Mouse (Mus musculus) embryo, embryonic 10 days (tissue): ENCODE results near the gene Grhl3.

Experiments
- DNase-seq: peaks from one replicate; pipeline ENCODE4 v3.0.0-alpha.2; 2015; ENCODE audit warnings: low spot score

The Grhl3 gene

DNA sequence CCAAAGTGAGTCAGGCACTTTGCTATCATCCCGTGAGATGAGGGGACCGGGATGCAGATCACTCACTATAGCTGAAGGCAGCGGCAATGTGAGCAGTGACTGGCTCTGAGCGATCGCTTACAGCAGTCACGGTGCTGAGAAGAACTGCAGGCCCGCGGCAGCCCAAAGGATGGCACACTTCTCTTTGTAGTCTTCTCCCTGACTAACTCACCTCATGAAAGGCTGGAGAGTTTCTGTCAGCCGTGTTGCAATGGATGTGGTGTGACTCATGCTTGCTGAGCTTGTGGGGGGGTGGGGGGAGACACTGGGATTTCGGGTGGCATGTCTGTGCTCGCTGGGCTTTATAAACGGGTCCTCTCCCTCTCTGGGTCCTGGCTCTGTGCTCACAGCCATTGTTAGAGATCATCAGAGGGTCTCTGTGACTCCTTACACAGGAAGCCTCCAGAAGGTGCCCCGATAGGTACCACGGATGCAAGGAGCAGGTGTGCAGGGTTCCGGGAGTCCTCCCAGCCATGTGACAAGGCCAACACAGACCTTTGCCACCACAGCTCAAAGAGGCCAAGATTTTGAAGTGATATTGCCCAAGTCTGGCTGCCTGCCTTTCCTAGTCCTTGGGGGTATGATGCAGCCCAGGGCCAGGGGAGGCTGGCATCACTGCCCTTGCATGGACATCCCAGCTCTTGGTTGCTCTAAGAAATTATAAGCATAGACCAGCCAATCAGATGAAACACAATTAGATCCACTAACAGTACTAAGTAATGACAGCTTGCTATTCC, 2.1 kb upstream of the Grhl3 start:
- DNase-seq, result no peak

DNA sequence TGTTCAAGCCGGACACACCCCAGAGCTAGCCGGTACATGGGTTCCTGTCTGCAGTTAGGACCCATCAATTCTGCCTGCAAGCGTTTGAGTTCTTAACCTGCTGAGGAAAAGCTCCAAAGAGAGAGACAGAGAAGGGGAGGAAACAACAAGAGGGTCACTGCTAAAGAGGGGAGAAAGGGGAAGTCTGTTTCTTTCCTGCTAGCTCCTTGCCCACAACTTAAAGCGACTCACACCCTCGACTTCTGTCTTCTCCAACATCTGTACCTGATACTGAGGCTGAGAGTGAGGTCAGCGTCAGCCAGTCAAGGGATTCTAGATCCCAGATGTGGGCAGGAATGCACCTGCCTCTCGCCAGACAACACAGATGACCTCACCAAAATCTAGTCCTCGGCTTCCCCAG, 1.2 kb downstream of the Grhl3 start:
- no peak for DNase-seq

DNA sequence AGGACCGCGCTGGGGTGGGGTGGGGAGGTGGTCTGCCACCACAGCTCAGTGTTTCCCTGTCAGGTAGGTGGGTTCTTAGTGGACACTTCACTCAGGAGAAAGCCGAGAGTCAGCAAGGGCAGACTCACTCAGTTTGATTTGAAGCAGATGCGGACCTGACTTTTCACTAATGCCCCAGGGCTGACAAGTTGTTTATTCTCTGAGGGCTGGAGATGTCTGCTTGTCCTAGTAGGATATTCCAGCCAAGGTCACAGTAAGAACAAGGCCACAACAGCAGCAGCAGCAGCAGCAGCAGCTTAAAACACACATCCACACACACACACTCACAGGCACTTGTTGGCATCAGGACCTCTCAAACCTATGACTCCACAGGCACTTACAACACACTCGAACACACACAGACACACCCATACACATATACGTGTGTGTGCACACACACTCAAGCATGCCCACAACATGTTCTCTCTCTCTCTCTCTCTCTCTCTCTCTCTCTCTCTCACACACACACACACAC, 2.3 kb downstream of the Grhl3 start:
- DNase-seq, result peak; percentile 39

DNA sequence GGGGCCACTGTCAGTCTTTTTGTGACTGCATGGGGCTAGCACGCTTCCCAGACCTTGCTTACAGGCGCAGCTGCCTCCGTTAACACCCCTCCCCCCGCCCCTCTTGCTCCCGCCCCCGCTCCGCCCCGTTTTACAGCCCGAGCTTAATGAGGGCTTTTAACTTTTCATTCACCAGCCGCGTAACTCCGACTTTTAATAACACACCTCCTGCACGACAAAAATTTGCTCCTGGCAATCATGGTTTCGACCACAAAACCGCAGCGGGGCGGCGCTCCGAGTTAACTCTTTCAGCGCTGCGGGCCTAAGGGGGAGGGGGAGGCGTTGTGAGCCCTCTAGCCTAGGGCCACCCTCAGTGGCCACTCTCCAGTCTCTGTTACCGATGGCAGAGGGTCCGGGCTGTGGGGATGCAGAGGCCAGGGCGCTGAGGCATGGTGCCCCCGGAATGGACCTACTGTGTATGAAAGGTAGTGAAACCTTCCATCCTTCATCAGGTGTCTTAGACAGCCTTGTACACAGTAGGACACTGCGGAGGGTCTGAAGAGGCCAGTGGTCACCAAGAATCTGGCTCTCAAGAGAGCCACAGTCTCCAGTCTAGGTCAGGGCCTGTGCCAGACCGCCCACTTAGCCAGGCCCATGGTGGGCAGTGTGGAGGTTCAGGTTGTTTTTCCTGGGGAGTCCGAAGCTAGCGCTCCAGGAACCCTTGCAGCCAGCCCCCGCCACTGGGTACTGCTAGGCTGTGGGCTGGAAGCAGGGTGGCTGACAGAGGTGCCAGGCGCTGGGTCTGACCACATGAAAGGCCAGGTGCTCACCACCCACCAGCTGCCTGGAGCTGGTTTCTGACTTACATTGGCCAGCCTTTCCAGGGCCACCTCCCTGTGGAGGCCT, 3.0 kb downstream of the Grhl3 start:
- DNase-seq, result peak; percentile 55

DNA sequence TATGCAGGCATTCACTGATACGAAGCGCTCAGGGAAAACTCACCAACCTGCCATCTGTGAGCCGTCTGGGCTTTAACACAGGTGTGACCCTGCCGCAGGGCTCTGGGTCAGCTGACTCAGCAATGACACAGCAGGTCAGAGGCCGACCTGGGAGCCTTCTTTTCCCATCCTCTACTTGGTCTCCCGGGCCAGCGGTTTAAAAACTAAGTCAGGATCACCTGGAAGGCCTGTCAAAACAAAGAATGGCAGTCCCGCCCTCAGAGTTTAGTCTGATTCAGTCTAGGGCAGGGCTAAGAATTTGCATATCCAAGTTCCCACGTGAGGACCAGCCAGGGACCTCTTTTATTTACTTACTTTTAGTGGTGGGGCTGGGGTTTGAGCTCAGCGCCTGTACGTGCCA, 4.2 kb downstream of the Grhl3 start:
- no peak for DNase-seq

DNA sequence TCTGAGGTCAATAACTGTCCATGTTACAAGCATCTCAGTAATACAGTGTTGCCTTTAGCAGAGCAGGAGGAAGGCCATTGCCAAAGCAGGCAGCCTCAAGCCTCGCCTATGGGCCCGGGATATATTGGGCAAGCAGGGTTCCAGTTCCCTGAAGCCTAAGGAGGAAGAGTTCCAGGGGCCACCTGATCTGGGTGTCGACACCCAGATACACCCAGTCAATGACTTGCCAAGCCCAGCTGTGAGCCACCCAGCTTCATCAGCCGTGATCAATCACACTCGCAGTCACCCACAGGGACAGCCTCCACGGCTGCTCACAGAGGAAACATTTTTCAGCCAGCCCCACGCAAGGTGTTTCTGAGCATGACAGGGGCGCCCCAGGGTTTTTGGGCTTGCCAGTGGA, 5.9 kb downstream of the Grhl3 start:
- no peak for DNase-seq

DNA sequence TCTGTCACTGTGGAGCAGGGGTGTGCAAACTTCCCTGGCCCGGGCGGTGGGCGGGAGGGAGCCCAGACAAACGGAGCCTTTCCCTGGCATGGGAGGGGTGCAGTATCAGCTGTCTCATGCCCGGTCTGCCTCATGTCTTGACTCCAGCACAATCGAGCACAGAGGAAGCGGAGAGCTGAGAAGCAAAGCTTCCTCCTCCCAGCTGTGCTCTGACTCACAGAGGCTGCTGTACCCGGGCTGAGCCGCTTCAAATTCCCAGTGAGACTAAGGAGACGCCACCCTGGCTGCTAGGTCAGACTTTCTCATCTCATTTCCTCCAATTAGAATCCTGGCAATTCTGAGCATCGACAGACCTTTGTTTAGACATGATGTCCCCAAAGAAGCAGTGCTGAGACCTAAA, 6.4 kb downstream of the Grhl3 start:
- DNase-seq, result no peak

DNA sequence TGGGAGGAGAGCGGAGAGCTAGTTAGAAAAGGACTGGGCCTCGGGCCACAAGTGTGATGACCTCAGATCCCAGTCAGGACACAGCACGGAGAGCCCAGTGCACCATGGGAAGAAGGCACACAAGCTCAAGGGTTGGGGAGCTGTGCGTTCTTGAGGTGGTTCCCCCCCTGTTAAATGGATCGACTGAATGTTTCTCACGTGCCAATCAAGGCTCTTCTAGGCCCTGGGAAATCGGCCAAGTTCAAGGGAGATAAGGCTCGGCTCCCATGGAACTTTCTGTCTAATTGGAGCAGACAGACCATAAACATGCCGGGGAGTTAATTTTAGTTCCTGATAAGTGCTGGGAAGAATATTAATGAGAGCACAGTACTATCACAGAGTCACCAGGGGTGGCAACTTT, 8.0 kb downstream of the Grhl3 start:
- no peak for DNase-seq

DNA sequence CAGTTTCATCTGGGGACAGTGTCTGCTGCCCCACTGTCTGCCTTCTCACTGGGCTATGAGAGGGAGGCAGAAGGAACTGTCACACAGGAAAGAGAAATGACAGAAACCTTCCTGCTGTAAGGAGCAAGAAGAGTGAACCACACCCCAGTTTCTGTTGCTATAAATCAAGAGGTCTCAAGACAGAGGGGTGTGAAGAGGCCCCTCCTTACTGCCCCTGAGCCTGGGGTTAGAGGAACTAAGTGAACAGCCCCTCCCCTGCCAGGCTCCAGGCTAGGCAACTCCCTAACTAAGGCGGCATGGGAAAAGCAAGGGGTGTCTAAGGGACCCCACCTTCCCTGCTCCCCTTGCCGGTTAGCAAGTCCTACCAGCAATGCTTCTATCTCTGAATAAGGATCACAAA, 9.6 kb downstream of the Grhl3 start:
- no peak for DNase-seq

DNA sequence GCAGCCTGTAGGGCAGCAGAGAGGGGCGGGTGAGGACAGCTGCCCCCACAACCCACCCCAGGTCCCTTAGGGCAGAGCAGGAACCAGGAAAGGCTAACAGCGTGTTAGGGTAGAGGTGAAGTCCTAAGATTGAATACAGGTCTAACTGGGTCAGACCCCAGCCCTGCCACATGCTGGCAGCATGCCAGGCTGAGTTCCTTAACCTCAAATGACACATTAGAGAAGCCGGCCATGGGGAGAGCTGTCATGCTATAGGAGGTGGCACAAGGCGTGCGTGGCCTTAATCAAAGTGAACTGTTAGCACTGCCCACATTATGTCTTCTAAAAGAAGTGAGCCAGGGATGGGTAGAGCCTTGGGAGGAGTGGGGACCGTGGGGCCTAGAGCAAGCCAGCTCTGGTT, 24.1 kb downstream of the Grhl3 start:
- DNase-seq, result no peak

DNA sequence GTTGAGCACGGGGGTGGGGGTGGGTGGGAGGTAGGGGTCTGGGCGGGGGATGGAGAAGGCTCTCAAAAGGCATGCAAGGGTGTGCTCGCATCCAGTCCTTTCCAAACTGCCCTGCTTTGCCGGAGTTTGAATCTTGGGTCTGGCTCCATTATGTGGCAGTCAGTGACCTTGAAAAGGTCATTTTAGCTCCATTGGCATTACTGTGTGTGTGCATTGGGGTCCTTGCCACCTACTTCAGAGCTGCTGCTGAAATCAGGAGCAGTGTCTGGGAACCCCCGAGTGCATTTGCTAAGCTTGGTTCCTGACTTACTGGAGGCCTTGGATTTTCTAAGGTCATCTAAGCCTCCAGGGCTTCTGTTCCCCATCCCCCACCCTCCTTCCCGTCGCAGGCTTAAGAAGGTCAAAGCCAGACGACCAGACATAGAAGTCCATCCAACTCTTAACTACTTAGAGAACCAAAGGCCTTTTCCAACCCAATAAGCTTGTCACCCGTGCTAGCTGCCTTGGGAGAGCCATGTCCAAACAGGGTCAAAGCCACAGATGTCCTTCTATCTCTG, 24.8 kb downstream of the Grhl3 start:
- no peak for DNase-seq

DNA sequence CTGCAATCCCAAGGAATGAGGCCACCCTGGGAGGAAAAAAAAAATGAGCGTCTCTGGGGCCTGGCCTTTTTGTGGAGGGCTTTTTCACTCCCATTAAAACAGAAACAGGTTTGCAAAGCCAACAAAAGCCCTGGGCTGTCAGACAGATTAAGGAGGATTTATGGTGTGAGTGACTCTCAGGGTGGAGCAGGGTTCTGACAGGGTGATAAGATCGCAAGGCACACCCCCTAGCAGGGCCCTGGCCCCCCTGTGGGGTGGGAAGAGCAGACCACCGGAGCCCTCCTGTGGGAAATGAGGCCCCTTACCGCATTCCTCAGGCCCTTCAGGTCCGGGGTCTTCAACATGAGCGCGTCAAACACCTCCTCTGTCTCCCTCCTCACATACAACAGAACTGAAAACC, 25.3 kb downstream of the Grhl3 start:
- DNase-seq, result peak; percentile 44

DNA sequence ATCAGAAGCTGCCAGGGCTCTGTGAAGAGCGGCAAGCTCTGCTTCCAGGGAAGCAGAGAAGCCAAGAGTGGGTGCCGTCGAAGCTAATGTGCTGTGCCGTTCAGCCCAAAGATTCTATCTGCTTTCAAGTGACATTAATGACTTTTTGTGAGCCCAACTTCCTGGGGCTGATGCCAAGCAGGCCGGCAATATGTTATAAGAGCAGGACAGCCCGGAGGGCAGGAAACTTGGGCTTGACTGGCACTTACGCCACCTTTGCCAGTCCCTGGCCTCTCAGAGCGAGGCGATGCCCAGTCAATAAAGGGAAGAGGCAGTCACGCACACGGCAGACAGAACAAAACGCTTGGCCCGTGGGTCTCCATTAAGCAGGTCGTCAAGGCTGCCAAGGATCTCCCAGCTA, 25.9 kb downstream of the Grhl3 start:
- no peak for DNase-seq

DNA sequence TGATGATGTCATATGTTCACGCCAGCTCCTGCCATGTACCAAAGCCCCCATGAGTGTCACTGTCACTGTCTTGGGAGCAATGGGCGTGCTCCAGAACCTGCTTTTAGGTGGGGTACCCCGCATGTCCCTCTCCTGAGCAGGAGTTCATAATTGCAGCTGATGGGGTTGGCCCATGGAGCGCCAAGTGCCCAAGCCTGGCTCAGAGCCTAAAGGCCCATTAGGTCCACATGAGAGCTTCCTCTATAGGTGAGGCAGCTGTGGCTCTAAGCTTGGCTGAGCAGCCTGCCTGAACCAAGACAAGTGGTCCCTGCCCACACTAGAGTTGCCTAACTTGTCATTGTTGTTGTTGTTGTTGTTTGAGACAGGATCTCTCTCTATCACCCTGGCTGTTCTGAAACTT, 26.6 kb downstream of the Grhl3 start:
- DNase-seq, result no peak

DNA sequence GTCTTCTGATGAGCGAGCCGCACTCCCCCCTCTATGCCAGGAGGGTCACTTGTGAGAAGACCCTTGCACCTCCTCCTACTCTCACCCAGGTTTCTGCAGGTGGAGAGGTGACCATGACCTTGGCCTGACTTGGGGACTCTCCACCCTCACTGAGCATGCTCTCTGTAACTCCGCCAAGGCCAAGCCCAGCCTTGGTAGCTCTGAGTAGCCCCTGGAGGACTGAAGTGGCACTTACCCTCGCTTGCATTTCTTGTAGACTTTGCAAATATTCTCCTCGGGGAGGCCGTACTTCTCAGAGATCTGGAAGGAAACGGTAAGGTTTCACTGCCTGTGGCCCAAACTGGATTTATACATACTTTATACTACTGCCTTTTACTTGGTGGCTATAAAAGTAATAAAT, 27.4 kb downstream of the Grhl3 start:
- no peak for DNase-seq

DNA sequence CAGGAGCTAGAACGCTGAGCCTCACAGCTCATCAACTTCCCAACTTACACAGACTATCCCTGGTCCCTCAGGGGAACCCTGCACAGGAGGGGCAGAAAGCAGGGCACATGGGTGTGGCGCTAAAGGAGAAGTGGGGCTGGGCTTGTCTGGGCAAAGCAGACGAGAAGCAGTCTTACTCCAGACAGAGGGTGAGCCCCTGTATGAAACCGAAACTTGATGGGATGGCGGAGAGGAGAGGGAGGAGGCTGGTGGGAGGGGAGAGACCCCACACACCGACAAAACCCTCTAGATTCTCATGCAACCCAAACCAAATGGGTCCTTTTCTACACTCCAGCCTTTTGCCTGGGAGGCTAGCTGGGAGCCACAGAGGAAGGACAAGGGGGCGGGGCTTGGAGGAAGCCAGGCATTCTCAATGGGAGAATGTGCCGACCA, 28.3 kb downstream of the Grhl3 start:
- no peak for DNase-seq

DNA sequence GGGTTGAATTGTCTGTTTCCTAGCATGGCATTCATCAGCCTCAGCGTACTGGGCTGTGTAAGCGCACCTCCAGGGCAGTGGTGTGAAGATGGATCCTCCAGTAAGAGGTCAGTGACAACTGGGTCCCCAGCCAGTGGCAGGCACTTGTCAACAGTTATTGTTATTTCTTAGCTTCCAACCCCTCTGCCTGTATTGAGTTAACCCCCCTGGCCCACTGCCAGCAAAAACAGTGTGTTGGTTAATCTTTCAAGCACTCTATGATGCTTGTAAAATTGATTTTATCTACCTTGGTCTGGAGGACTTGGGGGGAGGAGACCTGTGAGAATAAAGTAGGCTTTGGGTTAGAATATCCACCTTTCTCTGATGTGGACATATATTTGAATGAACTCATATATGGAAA, 29.1 kb downstream of the Grhl3 start:
- DNase-seq, result no peak

DNA sequence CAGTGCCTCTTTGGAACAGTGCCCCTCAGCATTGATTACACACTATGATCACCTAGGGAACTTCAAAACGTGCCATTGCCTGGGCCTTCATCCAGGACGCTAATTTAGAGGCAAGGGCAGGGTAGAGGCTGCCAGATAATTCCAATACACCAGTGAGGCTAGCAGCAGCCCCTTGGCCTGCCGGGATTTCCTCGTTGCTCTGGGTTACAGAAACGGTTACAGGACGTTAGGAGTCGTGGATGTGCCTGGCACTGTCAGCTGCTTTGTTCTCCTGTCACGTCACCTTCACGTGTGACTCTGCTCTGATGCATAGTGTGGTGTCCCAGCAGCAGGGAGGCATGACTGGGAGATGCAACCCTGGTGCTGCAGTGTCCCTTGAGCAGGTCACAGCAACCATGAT, 33.4 kb downstream of the Grhl3 start:
- no peak for DNase-seq

DNA sequence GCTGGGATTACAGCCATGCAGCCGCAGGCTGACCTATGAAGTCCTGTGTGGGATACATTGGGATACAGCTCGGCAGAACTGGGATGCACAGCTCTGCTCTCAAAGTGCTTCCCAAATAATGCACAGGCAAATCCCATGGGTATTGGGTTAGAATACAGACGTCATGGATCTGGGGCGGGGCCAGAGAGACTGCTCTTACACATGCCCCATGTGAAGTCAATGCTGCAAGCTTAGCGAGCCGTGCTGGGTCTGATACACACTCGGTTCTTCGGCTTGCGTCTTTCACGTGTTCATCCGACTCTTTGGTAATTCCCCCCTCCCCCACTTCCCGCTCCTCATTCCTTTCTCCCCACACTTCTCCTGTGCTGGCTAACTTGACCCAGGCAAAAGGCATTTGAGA, 34.4 kb downstream of the Grhl3 start:
- no peak for DNase-seq

DNA sequence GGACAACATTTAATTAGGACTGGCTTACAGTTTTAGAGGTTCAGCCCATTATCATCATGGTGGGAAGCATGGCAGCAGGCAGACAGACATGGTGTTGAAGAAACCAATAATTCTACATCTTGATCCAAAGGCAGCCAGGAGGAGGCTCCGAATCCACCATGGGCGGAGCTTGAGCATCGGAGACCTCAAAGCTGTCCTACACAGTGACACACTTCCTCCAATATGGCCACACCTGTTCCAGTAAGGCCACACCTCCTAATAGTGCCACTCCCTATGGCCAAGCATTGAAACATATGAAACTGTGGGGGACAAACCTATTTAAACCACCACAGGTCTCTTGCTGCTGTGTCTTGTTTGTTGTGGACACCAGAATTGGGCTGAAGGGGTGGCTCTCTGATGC, 38.4 kb downstream of the Grhl3 start:
- no peak for DNase-seq

DNA sequence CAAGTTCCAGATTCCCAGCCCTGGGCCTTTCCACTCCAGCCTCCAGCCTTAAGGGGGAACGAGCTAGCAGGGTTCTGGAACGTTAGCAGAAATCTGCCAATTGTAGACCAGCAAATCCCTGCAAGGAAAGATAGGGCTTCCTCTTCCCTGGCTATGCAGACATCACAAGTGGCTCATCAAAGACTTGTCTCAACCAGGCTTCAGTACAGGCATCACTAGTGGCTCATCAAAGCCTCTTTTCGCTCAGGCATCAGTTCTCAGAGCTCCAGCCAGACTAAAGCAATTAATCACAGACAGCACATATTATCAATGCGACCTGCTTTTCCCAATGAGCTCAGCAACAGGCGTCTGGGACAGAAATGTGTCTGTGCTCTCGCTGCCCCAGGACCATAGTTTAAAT, 40.4 kb downstream of the Grhl3 start:
- DNase-seq, result no peak

DNA sequence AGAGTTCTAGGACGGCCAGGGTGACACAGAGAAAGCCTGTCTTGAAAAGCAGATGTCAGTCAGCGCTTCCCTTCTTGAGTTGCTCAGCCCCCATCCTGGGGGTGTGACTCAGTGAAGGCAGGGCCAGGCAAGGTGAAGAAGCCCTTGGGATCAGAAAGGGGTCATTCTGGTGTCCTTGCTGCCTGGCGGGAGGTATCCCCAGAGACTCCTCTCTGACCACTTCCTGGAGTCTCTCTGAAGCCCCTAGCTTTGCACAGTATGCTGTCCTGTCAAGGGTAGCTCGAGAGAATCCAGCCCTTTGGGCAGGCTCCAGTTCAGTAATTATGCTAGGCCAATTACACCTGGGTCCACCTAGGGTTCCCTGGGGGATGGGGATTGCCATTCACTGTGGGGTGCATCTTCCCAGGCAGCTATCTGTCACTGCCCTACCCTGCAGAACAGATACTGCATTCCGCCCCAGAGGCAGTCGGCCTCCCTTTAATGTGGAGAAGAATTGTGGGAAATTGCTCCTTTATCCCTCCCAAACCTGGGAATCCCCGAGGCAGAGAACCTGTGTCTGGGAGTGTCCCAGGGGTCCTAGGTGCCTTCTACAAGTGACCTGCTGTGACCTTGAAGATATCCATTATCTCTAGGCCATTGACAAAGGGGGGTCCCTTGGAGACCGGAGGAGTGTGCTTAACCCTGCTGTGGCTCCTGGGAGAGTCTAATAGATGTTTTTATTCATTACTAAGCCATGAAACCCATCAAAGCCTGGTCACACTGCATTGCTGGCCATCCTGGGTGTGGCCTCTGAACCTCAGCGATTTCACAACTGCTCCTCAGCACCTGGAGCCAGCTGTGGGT, 41.4 kb downstream of the Grhl3 start:
- no peak for DNase-seq
